Mouse (Mus musculus) forebrain, embryonic 11.5 days (tissue): ENCODE results near the gene AC161166.1. TPM values are rescaled to one million over a fixed set of nuclear protein-coding genes. Genes with fewer than 3 reads are reported as not detected.

Experiments
- polyA plus RNA-seq: library from polyadenylated mRNA; unstranded; fragments of >200 nt; fragmentation: Nextera tagmentation; extraction: Ambion mirVana; gene quantifications from 2 replicates; pipeline ENCODE4 v1.2.1, GENCODE M21; 2014

The AC161166.1 gene
- polyA plus RNA-seq, 1 experiment from 2014 or later = 0.96 TPM

Other genes starting within 250 kb of the AC161166.1 start
- gene Zfp93, start 242.0 kb downstream of the AC161166.1 start, polyA plus RNA-seq = 7.4 and 9.0 TPM in 2 replicates
- gene Zfp61, start 211.2 kb downstream of the AC161166.1 start, polyA plus RNA-seq = 43.4 and 48.7 TPM in 2 replicates
- 15.2 and 15.9 TPM in 2 replicates for gene Zfp94, start 195.8 kb downstream of the AC161166.1 start, polyA plus RNA-seq
- gene Tescl, start 178.5 kb downstream of the AC161166.1 start, polyA plus RNA-seq = 0.23 TPM in 1 of 2 replicates, not detected in the other
- gene Lypd5, start 163.3 kb downstream of the AC161166.1 start, polyA plus RNA-seq = not detected in 2 replicates
- 3.5 and 4.1 TPM in 2 replicates for gene Kcnn4, start 142.2 kb downstream of the AC161166.1 start, polyA plus RNA-seq
- gene Smg9, start 112.8 kb downstream of the AC161166.1 start, polyA plus RNA-seq = 29.6 and 29.8 TPM in 2 replicates
- not detected in 2 replicates for gene Irgc1, start 60.2 kb downstream of the AC161166.1 start, polyA plus RNA-seq
- gene Plaur, start 50.0 kb downstream of the AC161166.1 start, polyA plus RNA-seq = 1.1 and 1.2 TPM in 2 replicates
- gene Cadm4, start 30.4 kb downstream of the AC161166.1 start, polyA plus RNA-seq = 7.1 and 8.9 TPM in 2 replicates
- 109 and 114 TPM in 2 replicates for gene Zfp428, start 5.4 kb downstream of the AC161166.1 start, polyA plus RNA-seq
- gene Irgq, start 18.2 kb upstream of the AC161166.1 start, polyA plus RNA-seq = 16.1 and 16.4 TPM in 2 replicates
- gene Pinlyp, start 33.7 kb upstream of the AC161166.1 start, polyA plus RNA-seq = not detected in 2 replicates
- gene Xrcc1, start 33.8 kb upstream of the AC161166.1 start, polyA plus RNA-seq = 140 and 150 TPM in 2 replicates
- gene Ethe1, start 75.1 kb upstream of the AC161166.1 start, polyA plus RNA-seq = 17.9 and 21.4 TPM in 2 replicates
- 2.2 and 2.5 TPM in 2 replicates for gene Zfp575, start 75.2 kb upstream of the AC161166.1 start, polyA plus RNA-seq
- gene Phldb3, start 98.3 kb upstream of the AC161166.1 start, polyA plus RNA-seq = not detected in 2 replicates
- 0.69 and 0.73 TPM in 2 replicates for gene Lypd3, start 124.1 kb upstream of the AC161166.1 start, polyA plus RNA-seq
- not detected in 2 replicates for gene Tex101, start 164.2 kb upstream of the AC161166.1 start, polyA plus RNA-seq
- not detected in 2 replicates for gene BC049730, start 196.8 kb upstream of the AC161166.1 start, polyA plus RNA-seq
- gene Gm4763, start 214.5 kb upstream of the AC161166.1 start, polyA plus RNA-seq = not detected in 2 replicates
- not detected in 2 replicates for gene Cd177, start 247.9 kb upstream of the AC161166.1 start, polyA plus RNA-seq